21 mouse cellular contexts compared by ENCODE assay signal in the genomic region with DNA sequence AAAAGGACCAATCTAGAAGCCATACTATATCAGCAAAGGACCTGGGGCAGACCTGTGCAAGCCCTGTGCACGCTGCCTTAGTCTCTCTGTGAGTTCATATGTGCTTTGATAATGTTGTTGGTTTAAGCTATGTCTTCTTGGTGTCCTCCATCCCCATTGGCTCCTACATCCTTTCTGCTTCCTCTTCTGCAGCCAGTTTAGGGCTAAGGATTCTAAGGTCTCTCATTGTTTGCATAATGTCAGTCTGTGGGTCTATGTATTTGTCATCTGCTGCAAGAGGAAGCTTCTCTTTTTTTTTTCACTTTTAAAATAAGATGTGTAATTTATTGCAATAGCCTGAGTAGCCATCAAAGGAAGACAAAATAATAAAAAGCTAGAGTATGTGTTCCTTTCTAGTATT.
"Had no signal": no experiment of that assay in that cellular context is flagged by ENCODE, and none has a peak within 500 bp of the region (broad histone marks: within the 10 kb centered on the region; RNA-seq: fewer than 3 reads in every experiment).

No protein-coding gene starts in this region.

- ATAC-seq: intestine, embryonic 16.5 days; liver, postnatal 0 days; lung, postnatal 0 days; midbrain, embryonic 13.5 days had no signal

- H3K9ac ChIP-seq: limb, embryonic 12.5 days; limb, embryonic 15.5 days; liver, embryonic 14.5 days; liver, postnatal 0 days; lung, embryonic 14.5 days; midbrain, embryonic 13.5 days; neural tube, embryonic 13.5 days; stomach, embryonic 15.5 days had no signal

- H3K4me3 ChIP-seq: limb, embryonic 12.5 days; limb, embryonic 15.5 days; midbrain, embryonic 13.5 days; neural tube, embryonic 13.5 days; stomach, embryonic 15.5 days had no signal

- H3K4me2 ChIP-seq: limb, embryonic 12.5 days; limb, embryonic 15.5 days; liver, embryonic 11.5 days; lung, embryonic 14.5 days; midbrain, embryonic 13.5 days; neural tube, embryonic 13.5 days; stomach, embryonic 15.5 days had no signal

- H3K36me3 ChIP-seq: limb, embryonic 12.5 days; limb, embryonic 15.5 days; midbrain, embryonic 13.5 days; neural tube, embryonic 13.5 days; stomach, embryonic 15.5 days had no signal

- H3K4me1 ChIP-seq: limb, embryonic 12.5 days; limb, embryonic 15.5 days; neural tube, embryonic 13.5 days; stomach, embryonic 15.5 days had no signal

- H3K27ac ChIP-seq: limb, embryonic 12.5 days; limb, embryonic 15.5 days; liver, embryonic 14.5 days; midbrain, embryonic 13.5 days; neural tube, embryonic 13.5 days; stomach, embryonic 15.5 days had no signal

- DNase-seq: kidney, adult 18-20 months; kidney, adult 9 months; kidney, postnatal 14 days; kidney, postnatal 4 days; layer of hippocampus, adult 9-11 months; liver, postnatal 0 days; lung, embryonic 14.5 days; lung, postnatal 36 days; right cerebral cortex, adult 18-20 months; right cerebral cortex, postnatal 14 days; right cerebral cortex, postnatal 4 days; thymus, postnatal 25 days had no signal

- H3K27me3 ChIP-seq: limb, embryonic 12.5 days; limb, embryonic 15.5 days; midbrain, embryonic 13.5 days; neural tube, embryonic 13.5 days; stomach, embryonic 15.5 days had no signal

- H3K9me3 ChIP-seq: limb, embryonic 12.5 days; limb, embryonic 15.5 days; midbrain, embryonic 13.5 days; neural tube, embryonic 13.5 days; stomach, embryonic 15.5 days had no signal
